Mouse (Mus musculus) layer of hippocampus, postnatal 14 days (tissue): ENCODE data around the gene 1810055G02Rik. TPM values are rescaled to one million over a fixed set of nuclear protein-coding genes. Genes with fewer than 3 reads are reported as not detected.

Source experiments
- DNase-seq, 2 experiments: peaks; one replicate each; pipeline ENCODE4 v3.0.0; 2021 to 2022; ENCODE audit warnings: low spot score in 2 of 2, mixed read lengths in 1 of 2
- long read RNA-seq, 2 experiments: library from polyadenylated mRNA; stranded (forward); transcript quantifications; one replicate each; pipeline ENCODE4 v2.0.0; 2021
- total RNA-seq, 2 experiments: library from RNA; stranded (reverse); gene quantifications; 2 replicates each; pipeline ENCODE4 v1.2.3; 2021

The 1810055G02Rik gene
- 10 to 100 TPM; 35.5 to 40.3 TPM for total RNA-seq
- long read RNA-seq, experiment 1, transcript 1810055G02Rik-201 (4 exons, 1,882 nt) = major isoform, 12 of 20 reads
- long read RNA-seq, experiment 1, partial matches to known transcripts = 0 of 20 reads
- long read RNA-seq, experiment 1, other reads (novel, unspliced or antisense) = 4 of 20 reads
- long read RNA-seq, experiment 2, transcript 1810055G02Rik-201 (4 exons, 1,882 nt) = major isoform, 19 of 31 reads
- long read RNA-seq, experiment 2, transcript 1810055G02Rik-205 (4 exons, 772 nt) = minor isoform, 6 of 31 reads
- long read RNA-seq, experiment 2, partial matches to known transcripts = 1 of 31 reads
- long read RNA-seq, experiment 2, other reads (novel, unspliced or antisense) = 4 of 31 reads

GRCm38 (mm10) chr19:3708078-3709012 is at the start of gene 1810055G02Rik:
Gene 1810055G02Rik (plus strand): TSS chr19:3708293.
- DNase-seq = peak; percentile 98 to 99

DNA sequence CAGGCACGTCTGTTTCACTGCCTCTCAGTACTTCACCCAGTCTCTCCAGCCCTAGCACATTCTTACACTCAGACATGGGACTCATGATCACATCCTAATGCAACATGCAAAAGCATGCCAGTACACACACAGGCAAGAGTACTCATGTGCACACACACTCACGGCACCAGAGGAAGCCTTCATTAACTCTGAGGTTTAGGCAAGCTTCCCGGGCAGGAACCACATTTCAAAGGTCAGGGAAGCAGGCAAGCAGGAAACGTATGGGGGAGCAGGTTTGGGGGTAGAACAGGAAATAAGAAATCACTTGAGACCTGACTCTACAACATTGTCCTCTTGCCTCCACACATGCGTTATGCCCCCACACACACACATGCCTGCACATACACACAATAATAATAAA is 42.6 kb upstream of the 1810055G02Rik start:
- DNase-seq = no peak

GRCm38 (mm10) chr19:3666632-3667031 is 41.5 kb upstream of the 1810055G02Rik start:
- DNase-seq = no peak

GRCm38 (mm10) chr19:3667155-3667895 is 40.8 kb upstream of the 1810055G02Rik start:
- DNase-seq = no peak

DNA sequence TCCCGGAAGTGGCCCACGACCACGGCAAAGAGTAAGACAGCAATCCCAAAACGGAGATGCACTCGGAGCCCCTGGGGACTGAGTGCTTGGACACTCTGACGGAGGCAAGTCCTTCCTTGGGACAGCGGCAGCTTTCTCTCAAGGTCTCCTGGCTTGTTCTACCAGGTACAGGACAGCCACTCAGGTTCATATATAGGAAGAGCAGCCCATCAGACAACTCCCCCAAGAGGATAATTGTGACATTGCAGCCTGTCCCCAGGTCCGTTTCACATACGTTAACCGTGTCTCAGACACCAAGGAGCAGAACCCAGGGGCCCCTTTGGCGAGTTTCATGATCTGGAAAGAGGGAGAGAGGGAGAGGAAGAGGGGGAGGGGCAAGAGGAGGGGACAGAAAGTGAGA is 40.1 kb upstream of the 1810055G02Rik start:
- no peak for DNase-seq

DNA sequence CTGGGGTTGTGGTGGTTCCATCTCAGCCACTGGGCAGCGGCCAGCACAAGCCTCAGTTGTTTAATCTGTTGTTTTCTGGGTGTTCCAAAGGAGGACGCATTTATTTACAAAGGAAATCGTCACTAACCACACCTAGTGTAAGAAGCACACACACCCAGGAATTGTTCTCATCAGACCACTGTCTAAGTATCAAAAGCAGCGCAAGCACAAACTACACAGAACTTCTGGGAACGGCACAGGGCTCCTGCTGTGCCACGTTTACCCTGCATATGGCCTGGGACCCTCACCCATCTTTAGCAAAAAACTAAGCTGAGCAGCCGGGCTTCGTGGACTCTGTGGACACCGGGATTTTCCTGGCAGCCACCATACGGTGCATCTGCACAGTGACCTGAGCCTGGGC is 39.5 kb upstream of the 1810055G02Rik start:
- no peak for DNase-seq

- DNase-seq = no peak
These were observed 39.0 kb upstream of the 1810055G02Rik start for GRCm38 (mm10) chr19:3669100-3669499.

- DNase-seq = no peak
These were observed 34.9 kb upstream of the 1810055G02Rik start for GRCm38 (mm10) chr19:3673149-3673548.

GRCm38 (mm10) chr19:3674122-3674855 is 33.8 kb upstream of the 1810055G02Rik start:
- DNase-seq = no peak

GRCm38 (mm10) chr19:3680732-3681131 is 27.4 kb upstream of the 1810055G02Rik start:
- DNase-seq = no peak

- DNase-seq = peak; percentile 65 to 72
These were observed 26.7 kb upstream of the 1810055G02Rik start for GRCm38 (mm10) chr19:3681310-3681934.

GRCm38 (mm10) chr19:3684414-3684813 is 23.7 kb upstream of the 1810055G02Rik start:
- DNase-seq = no peak

- DNase-seq = no peak
These were observed 23.0 kb upstream of the 1810055G02Rik start for GRCm38 (mm10) chr19:3684957-3685580.

GRCm38 (mm10) chr19:3685611-3686214 is 22.4 kb upstream of the 1810055G02Rik start:
- DNase-seq = no peak

DNA sequence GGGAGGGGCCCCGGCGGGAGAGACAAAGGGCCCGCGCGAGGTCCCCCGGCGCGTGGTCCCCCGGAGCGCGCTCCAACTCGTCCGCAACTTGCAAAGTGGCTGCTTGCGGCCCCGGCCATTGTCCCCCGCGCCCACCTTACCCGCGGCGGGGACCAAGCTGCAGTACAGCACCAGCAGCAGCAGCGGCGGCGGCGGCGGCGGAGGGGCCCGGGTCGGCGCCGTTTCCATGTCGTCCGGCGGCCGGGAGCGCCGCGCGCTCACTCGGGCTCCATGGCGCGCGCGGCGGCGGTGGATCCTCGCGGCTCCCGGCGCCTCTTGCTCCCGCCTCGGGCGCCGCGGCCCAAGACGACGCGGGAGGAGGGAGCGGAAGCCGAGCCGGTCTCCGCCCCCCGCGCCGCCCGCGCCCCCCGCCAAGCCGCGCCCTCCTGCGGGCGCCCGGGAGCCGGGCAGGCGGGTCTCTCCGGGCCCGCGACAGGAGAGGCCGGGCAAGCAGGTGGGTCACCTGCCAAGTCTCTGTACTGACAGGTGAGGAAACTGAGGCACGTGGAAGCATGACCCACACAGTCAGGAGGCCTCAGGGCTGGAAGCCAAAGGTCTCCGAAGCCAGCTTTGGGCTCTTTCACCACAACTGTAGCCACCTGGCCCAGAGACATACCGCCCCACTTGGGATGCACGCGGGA is 21.7 kb upstream of the 1810055G02Rik start, which contains the start of gene Lrp5:
Gene Lrp5, minus strand, starts transcription at position 350 of the 680 bp plus-strand sequence.
- DNase-seq = no peak

- peak in 1 of 2 experiments; percentile 43 for DNase-seq
These were observed 20.4 kb upstream of the 1810055G02Rik start for GRCm38 (mm10) chr19:3687676-3688171.

DNA sequence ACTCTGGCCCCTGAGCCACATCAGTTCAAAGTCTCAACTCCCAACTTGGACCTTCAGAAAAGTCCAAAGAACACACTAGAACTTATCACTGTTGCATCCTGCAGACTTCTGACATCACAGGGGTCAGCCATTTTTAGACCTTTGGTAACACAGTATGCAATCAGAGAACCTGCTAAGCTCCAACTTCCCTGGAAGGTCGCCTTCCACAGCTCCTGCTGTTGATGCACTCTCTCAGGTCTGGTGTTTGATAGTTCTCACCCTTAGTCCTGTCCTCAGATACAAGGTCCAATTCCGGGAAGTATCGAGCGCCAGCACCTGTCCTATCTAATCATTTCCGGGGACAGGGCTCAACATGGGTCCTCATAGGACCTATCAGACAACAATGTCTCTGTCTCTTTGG is 16.8 kb upstream of the 1810055G02Rik start:
- DNase-seq = no peak

DNA sequence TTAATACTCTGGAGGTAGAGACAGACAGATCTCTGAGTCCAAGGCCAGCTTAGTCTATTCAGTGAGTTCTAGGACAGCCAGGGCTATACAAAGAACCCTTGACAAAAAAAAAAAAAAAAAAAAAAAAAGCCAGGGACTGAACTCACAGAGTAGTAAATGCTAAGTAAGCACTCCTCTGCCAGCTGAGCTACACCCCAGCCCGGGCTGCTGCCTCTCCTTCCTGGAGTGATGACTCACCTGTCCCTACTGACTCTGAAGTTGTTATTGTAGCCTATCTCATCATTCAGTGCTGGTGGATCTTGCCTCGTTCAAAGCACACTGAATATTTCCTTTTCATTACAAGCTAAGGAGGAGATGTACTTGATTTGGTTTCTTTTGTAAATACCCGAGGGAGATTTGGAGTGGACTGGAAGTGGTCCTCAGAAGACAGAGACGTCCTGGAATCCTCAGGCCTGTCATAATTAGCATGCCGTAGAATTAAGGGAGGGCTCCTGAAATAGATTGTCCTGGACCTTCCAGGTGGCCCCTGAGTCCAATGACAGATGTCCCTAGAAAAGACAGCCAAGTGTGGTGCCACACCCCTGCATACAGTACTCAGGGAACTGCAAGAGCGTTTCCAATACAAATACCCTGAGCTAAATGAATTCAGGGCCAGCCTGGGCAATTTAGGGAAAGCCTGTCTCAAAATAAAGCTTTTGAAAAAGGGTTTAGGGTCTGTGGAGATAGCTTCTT is 15.5 kb upstream of the 1810055G02Rik start:
- no peak for DNase-seq
